Mouse (Mus musculus) hindbrain, postnatal 0 days (tissue): Measurements from ENCODE around the gene Rad54l2. TPM values are rescaled to one million over a fixed set of nuclear protein-coding genes. Genes with fewer than 3 reads are reported as not detected.

Experiments
- ATAC-seq: fragments of 200-750 bp; cut with Nextera tagmentation; 2 replicates; pipeline ENCODE4 v1.8.0; 2017; ENCODE audit warnings: mild to moderate bottlenecking, moderate TSS enrichment, moderate library complexity
- DNase-seq: peaks from one replicate; pipeline ENCODE4 v3.0.0-alpha.2; 2015; ENCODE audit warnings: low spot score
- H3K27ac ChIP-seq: fragments of 300-500 bp; sonication (generic); 2 replicates; pipeline ENCODE4 v1.5.1; 2014; ENCODE audit warnings: mild to moderate bottlenecking
- H3K27me3 ChIP-seq: fragments of 300-500 bp; sonication (generic); 2 replicates; pipeline ENCODE4 v1.6.1; 2014; ENCODE audit warnings: low read length, mixed read lengths; ENCODE audit not compliant: insufficient read depth
- H3K36me3 ChIP-seq: fragments of 300-500 bp; sonication (generic); 2 replicates; pipeline ENCODE4 v1.6.1; 2014; ENCODE audit warnings: low read length, mixed read lengths; ENCODE audit not compliant: insufficient read depth
- H3K4me1 ChIP-seq: fragments of 300-500 bp; sonication (generic); 2 replicates; pipeline ENCODE4 v1.6.1; 2014; ENCODE audit warnings: antibody characterized with exemption, low read length, mixed read lengths; ENCODE audit not compliant: insufficient read depth
- H3K4me2 ChIP-seq: fragments of 300-500 bp; sonication (generic); 2 replicates; pipeline ENCODE4 v1.6.1; 2014; ENCODE audit warnings: low read depth, mild to moderate bottlenecking, low read length, moderate library complexity, mixed read lengths
- H3K4me3 ChIP-seq: fragments of 300-500 bp; sonication (generic); 2 replicates; pipeline ENCODE4 v1.5.1; 2014; ENCODE audit warnings: low read length
- H3K9ac ChIP-seq: fragments of 300-500 bp; sonication (generic); replicated peaks from 2 replicates; pipeline ENCODE4 v1.6.1; 2014; ENCODE audit warnings: mild to moderate bottlenecking, low read length, moderate library complexity, mixed read lengths
- H3K9me3 ChIP-seq: fragments of 300-500 bp; sonication (generic); 2 replicates; pipeline ENCODE4 v1.6.1; 2016; ENCODE audit warnings: low read length, mixed read lengths
- CTCF ChIP-seq: IDR thresholded peaks from 2 replicates; pipeline ENCODE4 v1.5.1; 2016; ENCODE audit warnings: antibody characterized with exemption, control low read depth, low read depth
- WGBS: fragments of 180-500 bp; shearing (Covaris S2); extraction: QIAGEN DNeasy Blood & Tissue Kit; methylation state at CpG from one replicate; pipeline ENCODE4 v1.1.7; 2014; 5-methylcytosine and 5-hydroxymethylcytosine counted together
- polyA plus RNA-seq: library from polyadenylated mRNA; unstranded; fragments of >200 nt; fragmentation: Nextera tagmentation; extraction: Ambion mirVana; gene quantifications from 2 replicates; pipeline ENCODE4 v1.2.1, GENCODE M21; 2015
- total RNA-seq: library from RNA; depleted of rRNA; stranded (reverse); fragments of >200 nt; gene quantifications from 2 replicates; pipeline ENCODE4 v1.2.3, GENCODE M21; 2014; rRNA removed

Rad54l2 gene
- total and polyA plus RNA-seq, 2 experiments from 2014 or later: 4.6 to 32.1 TPM

DNA sequence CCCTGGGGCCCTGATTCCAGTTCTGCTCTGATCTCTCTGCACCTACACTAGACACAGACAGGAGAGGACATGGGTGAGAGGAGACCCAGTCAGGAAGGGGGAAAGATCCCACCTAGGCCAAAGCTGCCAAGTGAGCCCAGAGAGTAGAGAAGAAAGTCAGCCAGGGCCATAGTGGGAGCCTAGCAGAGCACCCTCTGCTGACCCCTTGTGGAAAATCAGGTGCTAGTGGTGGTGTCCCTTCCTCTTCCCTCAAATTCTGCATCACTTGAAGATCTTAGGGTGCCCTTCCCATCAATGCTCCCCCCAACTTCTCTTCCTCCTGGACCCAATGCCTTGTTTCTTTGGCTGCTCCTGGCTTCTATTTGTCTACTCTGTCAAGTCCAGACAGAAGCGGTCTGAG is 136.3 kb downstream of the Rad54l2 start:
- H3K27ac ChIP-seq: no peak overlapping the region
- H3K27me3 ChIP-seq: no peaks in the 10 kb centered on the region
- H3K9ac ChIP-seq: no peak overlapping the region
- H3K4me1 ChIP-seq: peaks cover 3% of the 10 kb centered on the region; the same call in 1 of the 2 replicates
- ATAC-seq (no peak), DNase-seq (peak; percentile 45)
- H3K4me3 ChIP-seq: no peak overlapping the region
- 68% methylated on average over 1 of the region's 1 CpGs for WGBS
- H3K4me2 ChIP-seq: no peak overlapping the region
- peak; percentile 72 for TF ChIP-seq CTCF
- H3K9me3 ChIP-seq: no peaks in the 10 kb centered on the region
- H3K36me3 ChIP-seq: no peaks in the 10 kb centered on the region

GRCm38 (mm10) chr9:106647226-106647625 is 141.8 kb downstream of the Rad54l2 start:
- WGBS: 78% methylated on average over 27 of the region's 27 CpGs
- H3K9ac ChIP-seq: no peak overlapping the region
- H3K4me3 ChIP-seq: no peak overlapping the region
- H3K9me3 ChIP-seq: no peaks in the 10 kb centered on the region
- no peak overlapping the region for H3K4me2 ChIP-seq
- ATAC-seq (no peak), DNase-seq (no peak)
- H3K36me3 ChIP-seq: no peaks in the 10 kb centered on the region
- TF ChIP-seq CTCF: no peak
- no peaks in the 10 kb centered on the region for H3K27me3 ChIP-seq
- no peaks in the 10 kb centered on the region for H3K4me1 ChIP-seq
- no peak overlapping the region for H3K27ac ChIP-seq

DNA sequence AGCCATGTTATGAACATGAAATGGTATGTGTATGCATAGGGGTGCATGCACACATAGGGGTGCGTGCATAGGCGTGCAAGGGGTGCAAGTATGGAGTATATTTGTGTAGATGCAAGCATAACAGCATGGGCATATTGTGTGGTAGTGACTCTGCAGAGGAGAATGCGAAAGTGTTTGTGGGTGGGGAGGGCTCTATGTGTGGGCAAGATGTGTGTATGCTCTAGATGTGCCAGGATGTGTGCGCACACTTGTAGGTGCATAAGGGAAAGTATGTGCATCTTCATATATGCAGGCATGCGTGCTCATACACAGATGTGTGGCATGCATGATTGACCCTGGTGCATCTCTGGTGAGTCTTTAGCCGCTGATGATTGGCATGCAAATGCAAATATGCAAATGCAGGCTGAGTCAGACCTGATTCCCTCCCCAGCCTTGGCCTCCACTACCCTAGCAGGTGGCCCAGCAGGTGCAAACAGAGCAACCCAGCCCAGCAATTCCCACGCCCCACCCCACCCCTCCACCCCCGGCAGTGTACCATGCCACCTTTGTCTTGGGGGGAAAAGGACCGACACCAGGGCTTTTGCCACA is 143.2 kb downstream of the Rad54l2 start:
- H3K4me2 ChIP-seq: no peak overlapping the region
- no peaks in the 10 kb centered on the region for H3K27me3 ChIP-seq
- DNase-seq: no peak
- no peak overlapping the region for H3K9ac ChIP-seq
- H3K9me3 ChIP-seq: no peaks in the 10 kb centered on the region
- 73% methylated on average over 9 of the region's 9 CpGs for WGBS
- no peak overlapping the region for H3K27ac ChIP-seq
- H3K4me3 ChIP-seq: no peak overlapping the region
- TF ChIP-seq CTCF: no peak
- no peaks in the 10 kb centered on the region for H3K4me1 ChIP-seq
- no peaks in the 10 kb centered on the region for H3K36me3 ChIP-seq
- no peak for ATAC-seq

- WGBS: 76% methylated on average over 6 of the region's 6 CpGs
- H3K4me2 ChIP-seq: no peak overlapping the region
- no peak overlapping the region for H3K4me3 ChIP-seq
- no peaks in the 10 kb centered on the region for H3K27me3 ChIP-seq
- H3K36me3 ChIP-seq: no peaks in the 10 kb centered on the region
- ATAC-seq (no peak), DNase-seq (no peak)
- H3K9me3 ChIP-seq: no peaks in the 10 kb centered on the region
- no peak overlapping the region for H3K9ac ChIP-seq
- TF ChIP-seq CTCF: peak; percentile 41
- H3K4me1 ChIP-seq: no peaks in the 10 kb centered on the region
- H3K27ac ChIP-seq: no peak overlapping the region
Observed at GRCm38 (mm10) chr9:106643787-106644186, 145.2 kb downstream of the Rad54l2 start.

GRCm38 (mm10) chr9:106643128-106643527 is 145.9 kb downstream of the Rad54l2 start:
- Histone ChIP-seq H3K9ac (no peak overlapping the region), H3K27me3 (no peaks in the 10 kb centered on the region), H3K27ac (no peak overlapping the region), H3K4me3 (no peak overlapping the region), H3K36me3 (no peaks in the 10 kb centered on the region), H3K4me1 (no peaks in the 10 kb centered on the region), H3K4me2 (no peak overlapping the region), H3K9me3 (no peaks in the 10 kb centered on the region)
- 26% methylated on average over 7 of the region's 7 CpGs for WGBS
- peak; percentile 83 for DNase-seq
- peak; percentile 75 for ATAC-seq
- TF ChIP-seq CTCF: peak; percentile 93

- DNase-seq: no peak
- Histone ChIP-seq H3K4me2 (no peak overlapping the region), H3K4me3 (no peak overlapping the region), H3K4me1 (no peaks in the 10 kb centered on the region), H3K9ac (no peak overlapping the region), H3K9me3 (no peaks in the 10 kb centered on the region), H3K27me3 (no peaks in the 10 kb centered on the region), H3K36me3 (no peaks in the 10 kb centered on the region), H3K27ac (no peak overlapping the region)
- WGBS: 53% methylated on average over 5 of the region's 5 CpGs
- no peak for TF ChIP-seq CTCF
- no peak for ATAC-seq
Observed at GRCm38 (mm10) chr9:106641346-106641745, 147.6 kb downstream of the Rad54l2 start.

GRCm38 (mm10) chr9:106638154-106638553 is 150.8 kb downstream of the Rad54l2 start:
- Histone ChIP-seq H3K9ac (no peak overlapping the region), H3K27ac (no peak overlapping the region)
- 93% methylated on average over 8 of the region's 8 CpGs for WGBS

More at GRCm38 (mm10) chr9:106638154-106638553, 150.8 kb downstream of the Rad54l2 start:
- H3K9me3 ChIP-seq: no peaks in the 10 kb centered on the region
- no peak overlapping the region for H3K4me3 ChIP-seq
- H3K27me3 ChIP-seq: no peaks in the 10 kb centered on the region
- H3K4me2 ChIP-seq: no peak overlapping the region
- H3K36me3 ChIP-seq: no peaks in the 10 kb centered on the region
- H3K4me1 ChIP-seq: no peaks in the 10 kb centered on the region
- ATAC-seq: no peak
- DNase-seq: no peak
- no peak for TF ChIP-seq CTCF

Other genes starting within 250 kb of the Rad54l2 start
- not detected in 2 replicates for gene Iqcf3, start 227.6 kb downstream of the Rad54l2 start, total RNA-seq
- gene Iqcf3, start 227.6 kb downstream of the Rad54l2 start, polyA plus RNA-seq: not detected in 2 replicates
- gene Iqcf4, start 218.2 kb downstream of the Rad54l2 start, total RNA-seq: not detected in 2 replicates
- not detected in 2 replicates for gene Iqcf4, start 218.2 kb downstream of the Rad54l2 start, polyA plus RNA-seq
- gene Iqcf6, start 162.6 kb downstream of the Rad54l2 start, total RNA-seq: not detected in 2 replicates
- gene Iqcf6, start 162.6 kb downstream of the Rad54l2 start, polyA plus RNA-seq: not detected in 2 replicates
- 12.2 and 14.3 TPM in 2 replicates for gene Grm2, start 133.1 kb downstream of the Rad54l2 start, total RNA-seq
- 9.8 and 12.0 TPM in 2 replicates for gene Grm2, start 133.1 kb downstream of the Rad54l2 start, polyA plus RNA-seq
- 91.4 and 107 TPM in 2 replicates for gene Tex264, start 103.3 kb downstream of the Rad54l2 start, total RNA-seq
- 86.7 and 91.7 TPM in 2 replicates for gene Tex264, start 103.3 kb downstream of the Rad54l2 start, polyA plus RNA-seq
- gene Dcaf1, start 32.7 kb upstream of the Rad54l2 start, total RNA-seq: 18.0 and 18.3 TPM in 2 replicates
- 7.1 and 7.4 TPM in 2 replicates for gene Dcaf1, start 32.7 kb upstream of the Rad54l2 start, polyA plus RNA-seq
- 74.0 and 86.2 TPM in 2 replicates for gene Rbm15b, start 98.2 kb upstream of the Rad54l2 start, total RNA-seq
- gene Rbm15b, start 98.2 kb upstream of the Rad54l2 start, polyA plus RNA-seq: 9.3 and 10.1 TPM in 2 replicates
- 29.4 and 29.7 TPM in 2 replicates for gene Manf, start 102.8 kb upstream of the Rad54l2 start, total RNA-seq
- gene Manf, start 102.8 kb upstream of the Rad54l2 start, polyA plus RNA-seq: 119 and 122 TPM in 2 replicates